Mouse (Mus musculus): ENCODE results near the gene Exoc2. TPM values are rescaled to one million over a fixed set of nuclear protein-coding genes. Genes with fewer than 3 reads are reported as not detected.

Exoc2 gene
- polyA plus RNA-seq, 1 experiment: 10.8 TPM

GRCm38 (mm10) chr13:30785423-30786040 lies 188.4 kb downstream of the Exoc2 start:
- TF ChIP-seq USF1 (IDR thresholded peaks at IDR 0.05; ENCODE audit: low read depth): no peak
- no peak for TF ChIP-seq MAX (IDR thresholded peaks at IDR 0.05)
- TF ChIP-seq MYOD1 (IDR thresholded peaks at IDR 0.05; ENCODE audit: control insufficient read depth, insufficient read length, low read depth): no peak
- TF ChIP-seq CTCF (IDR thresholded peaks at IDR 0.05; ENCODE audit: control insufficient read depth, insufficient read depth, insufficient read length): no peak
- Histone ChIP-seq H3ac (ENCODE audit: control insufficient read depth, insufficient read length, low read depth) (no peak overlapping the region), H3K79me3 (ENCODE audit: low read depth) (no peaks in the 10 kb centered on the region), H3K79me2 (ENCODE audit: control insufficient read depth, insufficient read depth) (no peaks in the 10 kb centered on the region), H3K4me3 (ENCODE audit: insufficient read depth, poor library complexity, severe bottlenecking) (no peak overlapping the region), H3K36me3 (ENCODE audit: control insufficient read depth, insufficient read depth) (no peaks in the 10 kb centered on the region), H3K27me3 (ENCODE audit: control insufficient read depth, insufficient read depth, insufficient read length) (no peaks in the 10 kb centered on the region)

- Histone ChIP-seq H3ac (ENCODE audit: control insufficient read depth, insufficient read length, low read depth) (no peak overlapping the region), H3K79me3 (ENCODE audit: low read depth) (no peaks in the 10 kb centered on the region), H3K4me3 (ENCODE audit: insufficient read depth, poor library complexity, severe bottlenecking) (no peak overlapping the region), H3K36me3 (ENCODE audit: control insufficient read depth, insufficient read depth) (no peaks in the 10 kb centered on the region), H3K79me2 (ENCODE audit: control insufficient read depth, insufficient read depth) (no peaks in the 10 kb centered on the region), H3K27me3 (ENCODE audit: control insufficient read depth, insufficient read depth, insufficient read length) (no peaks in the 10 kb centered on the region)
- TF ChIP-seq CEBPB (IDR thresholded peaks at IDR 0.05; ENCODE audit: low read depth) (no peak), FOSL1 (IDR thresholded peaks at IDR 0.05; ENCODE audit: insufficient read depth, low read length, poor library complexity, severe bottlenecking) (no peak), CTCF (IDR thresholded peaks at IDR 0.05; ENCODE audit: control insufficient read depth, insufficient read depth, insufficient read length) (no peak), USF1 (IDR thresholded peaks at IDR 0.05; ENCODE audit: low read depth) (no peak), MYOD1 (IDR thresholded peaks at IDR 0.05; ENCODE audit: control insufficient read depth, insufficient read length, low read depth) (no peak), MAX (IDR thresholded peaks at IDR 0.05) (no peak), MYOG (IDR thresholded peaks at IDR 0.05; ENCODE audit: control insufficient read depth, extremely low read depth, insufficient read length) (no peak)
Measured at GRCm38 (mm10) chr13:30782419-30782818, 191.5 kb downstream of the Exoc2 start.

- Histone ChIP-seq H3K4me3 (ENCODE audit: insufficient read depth, poor library complexity, severe bottlenecking) (no peak overlapping the region), H3ac (ENCODE audit: control insufficient read depth, insufficient read length, low read depth) (no peak overlapping the region), H3K27me3 (ENCODE audit: control insufficient read depth, insufficient read depth, insufficient read length) (no peaks in the 10 kb centered on the region), H3K36me3 (ENCODE audit: control insufficient read depth, insufficient read depth) (no peaks in the 10 kb centered on the region), H3K79me2 (ENCODE audit: control insufficient read depth, insufficient read depth) (no peaks in the 10 kb centered on the region), H3K79me3 (ENCODE audit: low read depth) (no peaks in the 10 kb centered on the region)
- peak; percentile 6 for TF ChIP-seq MYOD1 (IDR thresholded peaks at IDR 0.05; ENCODE audit: control insufficient read depth, insufficient read length, low read depth)
- no peak for TF ChIP-seq USF1 (IDR thresholded peaks at IDR 0.05; ENCODE audit: low read depth)
- TF ChIP-seq CEBPB (IDR thresholded peaks at IDR 0.05; ENCODE audit: low read depth): no peak
- TF ChIP-seq FOSL1 (IDR thresholded peaks at IDR 0.05; ENCODE audit: insufficient read depth, low read length, poor library complexity, severe bottlenecking): no peak
- no peak for TF ChIP-seq CTCF (IDR thresholded peaks at IDR 0.05; ENCODE audit: control insufficient read depth, insufficient read depth, insufficient read length)
Measured at GRCm38 (mm10) chr13:30781905-30782304, 192.0 kb downstream of the Exoc2 start.

GRCm38 (mm10) chr13:30777678-30778179 lies 196.2 kb downstream of the Exoc2 start:
- TF ChIP-seq MYOD1 (IDR thresholded peaks at IDR 0.05; ENCODE audit: control insufficient read depth, insufficient read length, low read depth): no peak
- no peak for TF ChIP-seq FOSL1 (IDR thresholded peaks at IDR 0.05; ENCODE audit: insufficient read depth, low read length, poor library complexity, severe bottlenecking)
- TF ChIP-seq USF1 (IDR thresholded peaks at IDR 0.05; ENCODE audit: low read depth): no peak
- Histone ChIP-seq H3K79me3 (ENCODE audit: low read depth) (no peaks in the 10 kb centered on the region), H3K4me3 (ENCODE audit: insufficient read depth, poor library complexity, severe bottlenecking) (no peak overlapping the region), H3K36me3 (ENCODE audit: control insufficient read depth, insufficient read depth) (no peaks in the 10 kb centered on the region), H3ac (ENCODE audit: control insufficient read depth, insufficient read length, low read depth) (no peak overlapping the region), H3K79me2 (ENCODE audit: control insufficient read depth, insufficient read depth) (no peaks in the 10 kb centered on the region), H3K27me3 (ENCODE audit: control insufficient read depth, insufficient read depth, insufficient read length) (no peaks in the 10 kb centered on the region)

- H3K4me3 ChIP-seq (ENCODE audit: insufficient read depth, poor library complexity, severe bottlenecking): no peak overlapping the region
- no peaks in the 10 kb centered on the region for H3K27me3 ChIP-seq (ENCODE audit: control insufficient read depth, insufficient read depth, insufficient read length)
- no peak for TF ChIP-seq MYOG (IDR thresholded peaks at IDR 0.05; ENCODE audit: control insufficient read depth, extremely low read depth, insufficient read length)
- TF ChIP-seq CTCF (IDR thresholded peaks at IDR 0.05; ENCODE audit: control insufficient read depth, insufficient read depth, insufficient read length): no peak
- TF ChIP-seq MAX (IDR thresholded peaks at IDR 0.05): no peak
- TF ChIP-seq FOSL1 (IDR thresholded peaks at IDR 0.05; ENCODE audit: insufficient read depth, low read length, poor library complexity, severe bottlenecking): no peak
- TF ChIP-seq CEBPB (IDR thresholded peaks at IDR 0.05; ENCODE audit: low read depth): no peak
- no peak for TF ChIP-seq USF1 (IDR thresholded peaks at IDR 0.05; ENCODE audit: low read depth)
- TF ChIP-seq MYOD1 (IDR thresholded peaks at IDR 0.05; ENCODE audit: control insufficient read depth, insufficient read length, low read depth): no peak
- H3K36me3 ChIP-seq (ENCODE audit: control insufficient read depth, insufficient read depth): no peaks in the 10 kb centered on the region
- H3K79me2 ChIP-seq (ENCODE audit: control insufficient read depth, insufficient read depth): no peaks in the 10 kb centered on the region
- no peaks in the 10 kb centered on the region for H3K79me3 ChIP-seq (ENCODE audit: low read depth)
- H3ac ChIP-seq (ENCODE audit: control insufficient read depth, insufficient read length, low read depth): no peak overlapping the region
Measured at GRCm38 (mm10) chr13:30776021-30776420, 197.9 kb downstream of the Exoc2 start.

- no peak for TF ChIP-seq CEBPB (IDR thresholded peaks at IDR 0.05; ENCODE audit: low read depth)
- no peak for TF ChIP-seq MAX (IDR thresholded peaks at IDR 0.05)
- TF ChIP-seq USF1 (IDR thresholded peaks at IDR 0.05; ENCODE audit: low read depth): no peak
- TF ChIP-seq MYOG (IDR thresholded peaks at IDR 0.05; ENCODE audit: control insufficient read depth, extremely low read depth, insufficient read length): no peak
- no peak for TF ChIP-seq MYOD1 (IDR thresholded peaks at IDR 0.05; ENCODE audit: control insufficient read depth, insufficient read length, low read depth)
- TF ChIP-seq FOSL1 (IDR thresholded peaks at IDR 0.05; ENCODE audit: insufficient read depth, low read length, poor library complexity, severe bottlenecking): no peak
- TF ChIP-seq CTCF (IDR thresholded peaks at IDR 0.05; ENCODE audit: control insufficient read depth, insufficient read depth, insufficient read length): no peak
Measured at GRCm38 (mm10) chr13:30767477-30768127, 206.3 kb downstream of the Exoc2 start.

More at GRCm38 (mm10) chr13:30767477-30768127, 206.3 kb downstream of the Exoc2 start:
- H3K4me3 ChIP-seq (ENCODE audit: insufficient read depth, poor library complexity, severe bottlenecking): no peak overlapping the region
- H3K36me3 ChIP-seq (ENCODE audit: control insufficient read depth, insufficient read depth): no peaks in the 10 kb centered on the region
- H3K27me3 ChIP-seq (ENCODE audit: control insufficient read depth, insufficient read depth, insufficient read length): no peaks in the 10 kb centered on the region
- H3K79me2 ChIP-seq (ENCODE audit: control insufficient read depth, insufficient read depth): no peaks in the 10 kb centered on the region
- H3ac ChIP-seq (ENCODE audit: control insufficient read depth, insufficient read length, low read depth): no peak overlapping the region
- H3K79me3 ChIP-seq (ENCODE audit: low read depth): no peaks in the 10 kb centered on the region

All from C2C12 (cell line).